Mouse (Mus musculus) layer of hippocampus, postnatal 36 days (tissue): ENCODE results near the gene Qpctl. TPM values are rescaled to one million over a fixed set of nuclear protein-coding genes. Genes with fewer than 3 reads are reported as not detected.
"Not testable (repeated sequence)": the region's sequence is repeated elsewhere in the genome, so short reads cannot be mapped to it uniquely, and the experiment has no call there.

Experiments used
- DNase-seq, 2 experiments: peaks; one replicate each; pipeline ENCODE4 v3.0.0; 2022
- total RNA-seq, 2 experiments: library from RNA; stranded (reverse); gene quantifications; 2 replicates each; pipeline ENCODE4 v1.2.3; 2021

Qpctl gene
- total RNA-seq, 2 experiments from 2014 or later = 18.1 to 18.6 TPM

DNA sequence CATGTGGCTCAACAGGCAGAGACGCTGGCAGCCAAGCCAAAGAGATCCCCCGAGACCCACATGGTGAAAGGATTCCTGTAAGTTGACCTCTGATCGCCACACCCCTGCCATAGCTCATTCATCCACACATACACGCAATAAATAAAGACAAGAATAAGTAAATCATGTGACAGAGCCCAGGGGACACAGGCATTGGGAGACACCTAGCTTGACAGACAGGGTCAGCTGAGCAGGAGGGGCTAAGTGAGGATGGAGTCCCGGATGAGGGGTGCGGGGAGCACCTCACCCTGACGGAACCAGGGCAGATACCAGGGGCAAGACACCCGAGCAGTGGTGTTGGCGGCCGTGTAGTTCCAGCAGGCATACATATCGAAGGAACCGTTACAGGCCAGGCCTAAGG, 14.7 kb upstream of the Qpctl start:
- DNase-seq = no peak

- DNase-seq = no peak
Observed at GRCm38 (mm10) chr7:19162928-19163327, 13.8 kb upstream of the Qpctl start.

- DNase-seq = no peak
Observed at GRCm38 (mm10) chr7:19160115-19160514, 11.0 kb upstream of the Qpctl start.

- DNase-seq = no peak
Observed at GRCm38 (mm10) chr7:19159411-19159810, 10.3 kb upstream of the Qpctl start.

GRCm38 (mm10) chr7:19158601-19159000, 9.5 kb upstream of the Qpctl start:
- DNase-seq = no peak

GRCm38 (mm10) chr7:19157160-19157800, 8.2 kb upstream of the Qpctl start:
- peak; percentile 90 to 92 for DNase-seq

DNA sequence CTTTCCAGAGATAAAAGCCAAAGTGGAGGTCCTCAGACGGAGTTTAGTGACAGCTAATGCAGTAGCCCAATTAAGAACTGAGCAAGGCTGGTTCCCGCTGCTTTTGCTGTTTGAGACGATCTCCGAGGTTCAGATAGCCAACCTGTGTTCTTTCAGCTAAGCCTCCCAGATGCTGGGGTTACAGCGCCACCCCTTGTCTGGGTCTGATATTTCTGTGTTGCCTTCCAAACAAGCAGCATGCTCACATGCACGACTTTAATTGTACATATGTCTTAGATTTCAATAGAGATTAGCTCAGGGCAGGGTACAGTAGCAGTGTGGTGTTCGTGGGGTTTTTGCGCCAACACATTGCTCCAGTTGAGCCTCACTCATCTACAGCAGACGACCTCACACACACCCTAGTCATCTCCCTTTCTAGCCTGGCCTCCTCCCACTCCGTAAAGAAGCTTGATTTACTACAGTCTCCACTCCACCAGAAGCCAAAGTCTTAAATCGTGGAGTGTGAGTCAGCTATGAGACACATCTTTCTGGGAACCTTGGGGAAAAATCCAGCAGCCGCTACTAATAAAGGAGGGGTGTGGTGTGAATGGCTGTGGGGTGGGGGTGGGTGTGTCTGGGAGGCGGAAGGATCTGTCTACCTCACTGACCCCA, 6.9 kb upstream of the Qpctl start:
- no peak for DNase-seq

DNA sequence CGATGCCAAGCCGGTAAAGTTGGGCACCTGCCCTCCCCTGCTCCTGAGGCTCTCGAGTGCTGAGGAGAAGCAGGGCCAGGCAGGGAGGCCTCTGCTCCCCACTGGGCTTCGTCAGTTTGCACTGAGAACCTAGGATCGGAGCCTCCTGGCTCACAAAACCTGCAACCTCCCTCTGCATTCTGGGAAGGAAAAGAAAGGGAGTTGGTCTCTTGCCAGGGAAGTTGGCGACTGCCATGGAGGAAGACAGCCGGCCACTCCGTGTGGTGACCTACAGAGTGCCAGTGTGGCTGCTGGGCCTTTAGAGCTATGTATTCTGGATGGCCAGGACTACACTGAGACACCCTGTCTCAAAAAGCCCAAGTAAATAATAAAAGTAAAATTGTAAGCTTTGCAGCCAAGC, 5.7 kb upstream of the Qpctl start:
- DNase-seq = no peak

DNA sequence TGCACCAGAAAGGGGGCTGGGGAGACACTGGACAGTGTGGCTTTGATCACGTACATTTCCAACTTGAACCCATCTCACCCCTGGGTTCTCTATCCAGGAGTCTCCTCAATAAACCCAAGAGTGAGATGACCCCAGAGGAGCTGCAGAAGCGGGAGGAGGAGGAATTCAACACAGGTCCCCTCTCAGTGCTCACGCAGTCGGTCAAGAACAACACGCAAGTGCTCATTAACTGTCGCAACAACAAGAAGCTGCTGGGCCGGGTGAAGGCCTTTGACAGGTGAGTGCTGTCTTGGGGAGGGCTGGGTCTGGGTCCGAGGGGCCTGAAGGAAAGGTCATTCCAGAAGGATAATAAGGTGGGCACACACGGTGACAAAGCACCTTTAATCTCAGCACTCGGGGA, 2.0 kb upstream of the Qpctl start:
- DNase-seq = not testable (repeated sequence)

DNA sequence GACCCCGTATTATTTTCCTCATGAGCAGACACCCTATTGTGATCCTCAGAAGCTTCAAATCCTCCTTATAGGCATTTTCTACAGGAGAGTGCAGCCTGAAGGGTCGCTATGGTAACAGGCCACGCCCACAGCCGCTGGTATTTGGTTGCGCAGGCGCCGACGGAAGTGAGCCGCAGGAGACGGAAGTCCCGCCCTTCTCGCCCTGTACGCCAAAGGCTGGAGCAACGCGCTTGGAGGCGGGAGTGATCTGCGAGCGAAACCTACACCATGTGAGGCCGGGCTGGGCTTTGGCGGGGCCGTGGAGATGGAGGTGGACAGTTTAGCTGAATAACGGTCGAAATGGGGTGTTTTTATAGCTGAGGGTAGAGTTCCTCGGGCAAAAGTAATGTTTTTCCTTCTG, 535 bp upstream of the Qpctl start, which contains the start of gene Snrpd2:
Snrpd2 (plus strand) TSS at position 97 of the 400 bp plus-strand sequence.
- DNase-seq = peak; percentile 93

DNA sequence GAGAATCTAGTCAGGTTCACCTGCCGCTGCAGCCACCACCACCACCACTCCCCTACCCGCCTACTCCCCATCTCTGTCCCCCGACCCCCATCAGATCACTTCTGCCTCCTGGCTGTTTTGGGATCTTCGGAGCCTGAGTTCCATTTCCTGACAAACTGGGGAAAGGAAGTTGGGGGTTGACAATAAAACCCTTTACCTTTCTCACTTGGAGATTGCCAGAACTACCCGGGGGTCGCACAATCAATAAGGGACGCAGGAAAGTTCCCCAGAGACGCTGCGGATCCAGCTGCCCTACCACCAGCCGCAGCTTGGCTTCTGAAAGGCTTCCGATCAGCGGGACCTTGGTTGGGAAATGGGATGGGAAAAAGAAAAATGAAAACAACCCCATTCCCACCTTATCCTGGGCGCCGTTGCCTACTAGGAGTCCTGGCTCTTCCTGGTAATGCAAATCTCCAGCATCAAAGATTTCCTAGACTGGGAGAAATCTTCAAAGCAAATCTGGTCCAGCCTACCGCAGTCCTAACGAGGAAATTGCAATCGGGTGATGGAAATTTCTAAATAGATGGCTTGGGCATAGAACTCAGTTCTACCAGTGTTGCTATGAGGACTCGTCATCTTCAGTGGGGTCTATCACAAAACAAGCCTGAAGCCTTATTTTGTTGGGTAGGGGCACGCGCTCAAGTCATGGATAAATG, 764 bp downstream of the Qpctl start:
- DNase-seq = no peak

GRCm38 (mm10) chr7:19147497-19148045, 1.5 kb downstream of the Qpctl start:
- DNase-seq = no peak

- no peak for DNase-seq
Observed at GRCm38 (mm10) chr7:19146793-19147192, 2.3 kb downstream of the Qpctl start.

GRCm38 (mm10) chr7:19137380-19137779, 11.7 kb downstream of the Qpctl start:
- DNase-seq = peak; percentile 40 to 60

DNA sequence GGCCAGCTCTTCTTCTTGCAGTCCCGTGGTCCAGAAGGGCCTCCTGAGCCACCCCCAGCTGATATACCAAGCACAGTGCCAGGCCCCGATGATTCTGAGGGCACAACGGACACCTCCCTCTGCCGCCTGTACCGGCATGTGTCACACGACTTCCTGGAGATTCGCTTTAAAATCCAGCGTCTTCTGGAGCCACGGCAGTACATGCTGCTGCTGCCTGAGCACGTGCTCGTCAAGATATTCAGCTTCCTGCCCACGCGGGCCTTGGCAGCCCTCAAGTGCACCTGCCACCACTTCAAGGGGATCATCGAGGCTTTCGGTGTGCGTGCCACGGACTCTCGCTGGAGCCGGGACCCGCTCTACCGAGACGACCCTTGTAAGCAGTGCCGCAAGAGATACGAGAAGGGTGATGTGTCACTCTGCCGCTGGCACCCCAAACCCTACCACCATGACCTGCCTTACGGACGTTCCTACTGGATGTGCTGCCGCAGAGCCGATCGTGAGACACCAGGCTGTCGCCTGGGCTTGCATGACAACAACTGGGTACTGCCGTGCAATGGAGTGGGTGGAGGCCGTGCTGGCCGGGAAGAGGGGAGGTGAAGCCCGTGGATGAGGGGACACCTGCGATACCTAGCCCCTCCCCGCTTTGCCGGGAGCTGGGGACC, 12.3 kb downstream of the Qpctl start:
- DNase-seq = peak in 1 of 2 experiments; percentile 36

GRCm38 (mm10) chr7:19136168-19136567, 12.9 kb downstream of the Qpctl start:
- DNase-seq = no peak

DNA sequence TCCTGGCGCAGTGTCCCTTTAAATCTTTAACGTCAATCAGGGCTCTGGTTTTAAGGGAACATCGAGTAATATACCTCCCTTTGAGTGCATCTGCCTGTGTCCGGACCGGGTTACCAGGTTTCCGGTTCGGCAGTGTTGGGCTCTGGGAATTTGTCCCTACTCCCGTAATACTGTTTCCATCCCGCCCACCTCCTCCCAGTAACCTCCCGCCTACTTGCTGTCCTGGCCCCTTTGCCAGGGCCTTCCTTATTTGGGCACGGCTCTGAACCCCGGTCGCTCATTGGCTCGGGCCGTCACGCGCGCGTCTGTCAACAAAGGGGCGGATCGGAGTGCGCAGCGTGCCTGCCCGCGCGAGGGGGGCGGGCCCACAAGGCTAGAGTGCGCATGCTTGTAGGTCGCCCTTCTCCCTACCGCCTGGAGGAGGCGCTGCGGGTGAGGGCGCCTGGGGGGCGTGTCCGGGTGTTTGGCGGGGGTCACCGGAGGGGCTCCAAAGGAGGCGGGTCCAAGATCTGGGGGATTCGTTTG, 17.7 kb downstream of the Qpctl start:
- peak; percentile 96 to 97 for DNase-seq

- DNase-seq = no peak
Observed at GRCm38 (mm10) chr7:19130657-19131056, 18.4 kb downstream of the Qpctl start.

DNA sequence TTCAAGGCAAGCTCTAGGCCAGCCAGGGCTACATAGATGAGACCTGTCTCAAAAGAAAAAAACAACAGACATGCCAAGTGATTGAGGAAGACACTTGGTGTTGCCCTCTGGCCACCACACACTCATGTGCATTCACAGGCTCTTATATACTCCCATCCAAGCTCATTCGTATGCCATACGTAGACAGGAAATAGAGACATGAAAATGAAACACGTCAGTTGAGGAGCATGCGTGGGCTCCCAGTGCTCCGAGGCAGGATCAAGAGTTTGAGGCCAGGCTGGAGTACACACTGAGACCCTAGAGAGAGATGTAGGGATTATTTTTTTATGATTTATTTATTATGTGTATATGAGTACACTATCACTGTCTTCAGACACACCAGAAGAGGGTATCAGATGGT, 19.7 kb downstream of the Qpctl start:
- DNase-seq = no peak

DNA sequence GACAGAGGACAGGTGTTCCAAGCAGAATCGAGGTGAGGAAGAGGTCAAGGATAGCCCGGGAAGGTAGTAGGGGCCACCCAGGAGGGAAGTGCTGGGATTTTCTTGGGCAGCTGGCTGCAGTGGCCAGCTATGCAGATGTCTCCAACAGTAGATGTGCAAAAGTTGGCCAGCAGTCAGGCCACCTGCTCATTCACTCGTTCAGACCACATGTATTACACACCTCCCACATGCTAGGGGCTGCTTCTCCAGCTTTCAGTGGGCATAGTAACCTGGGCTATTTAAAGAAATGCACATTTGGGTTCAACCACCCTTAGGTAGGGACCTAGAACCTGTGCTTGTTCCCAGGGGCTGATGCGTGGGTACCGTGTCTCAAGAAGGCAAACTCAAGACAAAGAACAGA, 21.3 kb downstream of the Qpctl start:
- no peak for DNase-seq

DNA sequence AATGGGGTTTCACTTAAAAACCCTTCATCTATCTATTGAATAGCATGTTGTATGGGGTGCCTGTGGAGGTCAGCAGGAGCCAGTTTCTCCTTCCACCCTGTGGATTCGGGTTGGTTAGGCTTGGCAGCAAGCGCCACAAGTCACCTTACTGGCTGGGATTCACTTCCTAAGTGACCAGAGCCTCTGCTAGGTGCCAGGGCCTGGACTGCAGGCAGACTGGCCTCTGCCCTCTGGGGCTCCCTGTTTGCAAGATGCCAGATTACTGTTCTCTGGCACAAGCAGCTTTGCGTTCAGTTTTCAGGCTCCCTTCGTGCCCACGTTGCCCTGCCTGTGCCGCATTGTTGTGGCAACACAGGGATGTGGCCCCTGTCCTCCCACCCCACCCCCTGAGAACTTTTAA, 24.4 kb downstream of the Qpctl start:
- no peak for DNase-seq

DNA sequence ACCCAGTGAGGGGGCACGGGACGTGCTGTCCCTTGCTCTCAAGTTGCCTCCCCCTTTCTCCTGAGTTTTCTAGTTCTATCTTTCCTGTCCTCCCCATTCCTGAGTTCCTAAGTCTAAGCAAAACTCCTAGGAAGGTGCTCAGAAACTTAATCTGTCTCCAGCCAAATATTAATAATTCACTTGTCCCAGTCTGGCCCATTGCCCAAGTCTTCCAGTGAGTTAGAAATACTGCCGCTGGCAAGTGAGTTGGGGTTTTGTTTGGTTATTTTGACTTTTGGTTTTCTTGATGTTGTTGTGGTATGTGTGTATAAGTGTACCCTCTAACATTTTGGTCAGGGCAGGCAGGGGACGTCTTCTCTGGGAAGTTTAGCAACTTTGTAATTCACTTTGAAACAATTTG, 27.4 kb downstream of the Qpctl start:
- no peak for DNase-seq
